Mouse (Mus musculus) intestine, embryonic 16.5 days (tissue): Measurements from ENCODE around the gene Supt3. TPM values are rescaled to one million over a fixed set of nuclear protein-coding genes. Genes with fewer than 3 reads are reported as not detected.

Experiments used
- ATAC-seq: fragments of 200-750 bp; cut with Nextera tagmentation; 2 replicates; pipeline ENCODE4 v1.8.0; 2017; ENCODE audit warnings: moderate TSS enrichment, moderate library complexity
- H3K27ac ChIP-seq: fragments of 300-500 bp; sonication (generic); 2 replicates; pipeline ENCODE4 v1.5.1; 2014; ENCODE audit warnings: mild to moderate bottlenecking, low read length
- H3K27me3 ChIP-seq: fragments of 300-500 bp; sonication (generic); replicated peaks from 2 replicates; pipeline ENCODE4 v1.6.1; 2014; ENCODE audit warnings: low read length, control low read depth, mixed read lengths; ENCODE audit not compliant: control insufficient read depth, insufficient read depth
- H3K36me3 ChIP-seq: fragments of 300-500 bp; sonication (generic); 2 replicates; pipeline ENCODE4 v1.6.1; 2014; ENCODE audit warnings: low read length, control low read depth; ENCODE audit not compliant: control insufficient read depth, insufficient read depth
- H3K4me1 ChIP-seq: fragments of 300-500 bp; sonication (generic); 2 replicates; pipeline ENCODE4 v1.6.1; 2014; ENCODE audit warnings: low read length, control low read depth, mixed read lengths; ENCODE audit not compliant: control insufficient read depth, insufficient read depth
- H3K4me2 ChIP-seq: fragments of 300-500 bp; sonication (generic); 2 replicates; pipeline ENCODE4 v1.6.1; 2014; ENCODE audit warnings: low read depth, low read length, control low read depth
- H3K4me3 ChIP-seq: fragments of 300-500 bp; sonication (generic); 2 replicates; pipeline ENCODE4 v1.5.1; 2014; ENCODE audit warnings: mild to moderate bottlenecking, low read length
- H3K9ac ChIP-seq: fragments of 300-500 bp; sonication (generic); 2 replicates; pipeline ENCODE4 v1.6.1; 2014; ENCODE audit warnings: low read depth, low read length
- H3K9me3 ChIP-seq: fragments of 300-500 bp; sonication (generic); 2 replicates; pipeline ENCODE4 v1.6.1; 2016; ENCODE audit warnings: low read length, control low read depth; ENCODE audit not compliant: control insufficient read depth
- WGBS: fragments of 180-500 bp; shearing (Covaris S2); extraction: QIAGEN DNeasy Blood & Tissue Kit; methylation state at CpG from one replicate; pipeline ENCODE4 v1.1.7; 2014; 5-methylcytosine and 5-hydroxymethylcytosine counted together
- polyA plus RNA-seq: library from polyadenylated mRNA; unstranded; fragments of >200 nt; fragmentation: Nextera tagmentation; extraction: Ambion mirVana; gene quantifications from 2 replicates; pipeline ENCODE4 v1.2.1, GENCODE M21; 2015

The Supt3 gene
- polyA plus RNA-seq, 1 experiment from 2014 or later, result 15.7 TPM

GRCm38 (mm10) chr17:45118565-45119471 lies 341.9 kb downstream of the Supt3 start:
- Histone ChIP-seq H3K27me3 (no peaks in the 10 kb centered on the region), H3K4me1 (peaks cover 9% of the 10 kb centered on the region), H3K9me3 (no peaks in the 10 kb centered on the region), H3K9ac (0 out of 2 replicates have a peak overlapping the region, but pooled peaks have one; percentile 29), H3K4me3 (no peak overlapping the region), H3K36me3 (no peaks in the 10 kb centered on the region), H3K27ac (no peak overlapping the region), H3K4me2 (no peak overlapping the region)
- no peak for ATAC-seq
- 35% methylated on average over 12 of the region's 12 CpGs for WGBS

- 57% methylated on average over 18 of the region's 18 CpGs for WGBS
- Histone ChIP-seq H3K27ac (no peak overlapping the region), H3K36me3 (no peaks in the 10 kb centered on the region), H3K4me3 (no peak overlapping the region), H3K4me2 (no peak overlapping the region), H3K27me3 (no peaks in the 10 kb centered on the region), H3K9ac (no peak overlapping the region), H3K4me1 (peaks cover 9% of the 10 kb centered on the region), H3K9me3 (no peaks in the 10 kb centered on the region)
- no peak for ATAC-seq
Observed at GRCm38 (mm10) chr17:45119609-45120201, 342.8 kb downstream of the Supt3 start.

- H3K27ac ChIP-seq, result no peak overlapping the region
- no peak overlapping the region for H3K4me3 ChIP-seq
- no peak overlapping the region for H3K4me2 ChIP-seq
- H3K9me3 ChIP-seq, result no peaks in the 10 kb centered on the region
- no peaks in the 10 kb centered on the region for H3K27me3 ChIP-seq
- H3K9ac ChIP-seq, result no peak overlapping the region
- H3K4me1 ChIP-seq, result peaks cover 7% of the 10 kb centered on the region
- no peak for ATAC-seq
- H3K36me3 ChIP-seq, result no peaks in the 10 kb centered on the region
- 95% methylated on average over 3 of the region's 3 CpGs for WGBS
Observed at GRCm38 (mm10) chr17:45123856-45124255, 346.9 kb downstream of the Supt3 start.

- Histone ChIP-seq H3K27me3 (no peaks in the 10 kb centered on the region), H3K36me3 (no peaks in the 10 kb centered on the region), H3K4me3 (no peak overlapping the region), H3K27ac (no peak overlapping the region), H3K9me3 (no peaks in the 10 kb centered on the region), H3K9ac (no peak overlapping the region), H3K4me1 (no peaks in the 10 kb centered on the region), H3K4me2 (no peak overlapping the region)
- WGBS, result 90% methylated on average over 4 of the region's 4 CpGs
- no peak for ATAC-seq
Observed at GRCm38 (mm10) chr17:45128611-45129010, 351.7 kb downstream of the Supt3 start.

- ATAC-seq, result no peak
- WGBS, result 90% methylated on average over 10 of the region's 10 CpGs
- Histone ChIP-seq H3K27me3 (no peaks in the 10 kb centered on the region), H3K4me2 (no peak overlapping the region), H3K9me3 (no peaks in the 10 kb centered on the region), H3K36me3 (no peaks in the 10 kb centered on the region), H3K4me3 (no peak overlapping the region), H3K9ac (no peak overlapping the region), H3K27ac (no peak overlapping the region), H3K4me1 (no peaks in the 10 kb centered on the region)
Observed at GRCm38 (mm10) chr17:45133501-45134400, 356.8 kb downstream of the Supt3 start.

GRCm38 (mm10) chr17:45136491-45136890 lies 359.5 kb downstream of the Supt3 start:
- Histone ChIP-seq H3K9ac (no peak overlapping the region), H3K36me3 (no peaks in the 10 kb centered on the region), H3K27me3 (no peaks in the 10 kb centered on the region), H3K4me3 (no peak overlapping the region), H3K9me3 (no peaks in the 10 kb centered on the region), H3K27ac (no peak overlapping the region), H3K4me1 (no peaks in the 10 kb centered on the region), H3K4me2 (no peak overlapping the region)
- no peak for ATAC-seq
- WGBS, result 86% methylated on average over 6 of the region's 6 CpGs

GRCm38 (mm10) chr17:45143043-45143442 lies 366.1 kb downstream of the Supt3 start:
- Histone ChIP-seq H3K36me3 (no peaks in the 10 kb centered on the region), H3K4me2 (no peak overlapping the region), H3K27me3 (no peaks in the 10 kb centered on the region), H3K4me3 (no peak overlapping the region), H3K27ac (no peak overlapping the region), H3K4me1 (no peaks in the 10 kb centered on the region), H3K9me3 (no peaks in the 10 kb centered on the region), H3K9ac (no peak overlapping the region)
- 76% methylated on average over 6 of the region's 6 CpGs for WGBS
- no peak for ATAC-seq

- no peaks in the 10 kb centered on the region for H3K36me3 ChIP-seq
- no peak overlapping the region for H3K4me3 ChIP-seq
- H3K27ac ChIP-seq, result no peak overlapping the region
- no peaks in the 10 kb centered on the region for H3K4me1 ChIP-seq
- no peaks in the 10 kb centered on the region for H3K27me3 ChIP-seq
- no peaks in the 10 kb centered on the region for H3K9me3 ChIP-seq
- WGBS, result 82% methylated on average over 14 of the region's 14 CpGs
- H3K4me2 ChIP-seq, result no peak overlapping the region
- ATAC-seq, result no peak
- H3K9ac ChIP-seq, result no peak overlapping the region
Observed at GRCm38 (mm10) chr17:45144656-45145055, 367.7 kb downstream of the Supt3 start.

GRCm38 (mm10) chr17:45151312-45151929 lies 374.5 kb downstream of the Supt3 start:
- no peaks in the 10 kb centered on the region for H3K4me1 ChIP-seq
- no peak overlapping the region for H3K4me3 ChIP-seq
- H3K36me3 ChIP-seq, result no peaks in the 10 kb centered on the region
- H3K9ac ChIP-seq, result no peak overlapping the region
- no peaks in the 10 kb centered on the region for H3K27me3 ChIP-seq
- no peak overlapping the region for H3K4me2 ChIP-seq
- no peaks in the 10 kb centered on the region for H3K9me3 ChIP-seq
- ATAC-seq, result no peak
- no peak overlapping the region for H3K27ac ChIP-seq
- WGBS, result 82% methylated on average over 17 of the region's 17 CpGs
